Mouse (Mus musculus): Measurements from ENCODE around the gene Abcg4. TPM values are rescaled to one million over a fixed set of nuclear protein-coding genes. Genes with fewer than 3 reads are reported as not detected.

The Abcg4 gene
- polyA plus RNA-seq, 1 experiment = 0.21 TPM

DNA sequence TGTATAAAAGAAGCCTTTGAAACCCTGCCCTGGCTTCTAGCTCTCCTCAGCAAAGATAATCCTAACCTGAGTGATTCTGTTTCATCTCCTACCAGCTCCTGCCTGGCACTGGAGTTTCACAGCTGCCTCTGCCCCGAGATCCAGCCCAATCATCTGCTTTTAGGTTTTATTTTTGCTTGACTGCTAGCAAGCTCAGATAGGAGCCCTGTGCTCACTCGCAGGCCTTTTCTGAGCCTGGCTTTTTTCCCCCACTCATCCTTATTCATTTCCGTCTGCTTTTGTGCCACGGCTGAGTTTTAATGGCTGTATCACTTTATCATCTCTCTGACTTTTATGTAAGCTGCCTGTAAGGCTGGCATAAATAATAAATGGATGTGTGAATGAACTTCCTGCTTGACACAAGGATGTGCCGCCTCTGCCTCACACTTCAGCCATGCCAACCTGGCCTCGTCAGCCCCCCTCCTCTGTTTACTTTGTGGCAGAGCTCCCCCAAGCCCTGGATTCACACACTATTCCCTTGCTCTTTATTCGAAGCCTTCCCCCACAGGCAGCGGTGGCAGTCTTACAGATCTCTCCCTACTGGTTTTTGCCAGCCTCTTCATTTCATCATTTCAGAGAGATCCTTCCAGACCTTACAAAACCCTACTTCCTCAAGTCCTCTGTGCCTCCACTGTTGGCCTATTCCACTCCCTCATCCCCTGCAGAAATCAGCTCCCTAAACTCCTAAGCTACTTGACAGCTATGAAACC lies 21.8 kb downstream of the Abcg4 start:
- Histone ChIP-seq H3ac (ENCODE audit: control insufficient read depth, insufficient read length, low read depth) (no peak overlapping the region), H3K36me3 (ENCODE audit: control insufficient read depth, insufficient read depth) (no peaks in the 10 kb centered on the region), H3K27me3 (ENCODE audit: control insufficient read depth, insufficient read depth, insufficient read length) (no peaks in the 10 kb centered on the region), H3K79me2 (ENCODE audit: control insufficient read depth, insufficient read depth) (no peaks in the 10 kb centered on the region), H3K4me3 (ENCODE audit: insufficient read depth, poor library complexity, severe bottlenecking) (no peak overlapping the region), H3K79me3 (ENCODE audit: low read depth) (no peaks in the 10 kb centered on the region)
- TF ChIP-seq CEBPB (IDR thresholded peaks at IDR 0.05; ENCODE audit: low read depth) (no peak), USF1 (IDR thresholded peaks at IDR 0.05; ENCODE audit: low read depth) (no peak), FOSL1 (IDR thresholded peaks at IDR 0.05; ENCODE audit: insufficient read depth, low read length, poor library complexity, severe bottlenecking) (no peak), MAX (IDR thresholded peaks at IDR 0.05) (no peak), MYOG (IDR thresholded peaks at IDR 0.05; ENCODE audit: control insufficient read depth, extremely low read depth, insufficient read length) (no peak), MYOD1 (IDR thresholded peaks at IDR 0.05; ENCODE audit: control insufficient read depth, insufficient read length, low read depth) (no peak)

- TF ChIP-seq USF1 (IDR thresholded peaks at IDR 0.05; ENCODE audit: low read depth) = no peak
- no peak for TF ChIP-seq CEBPB (IDR thresholded peaks at IDR 0.05; ENCODE audit: low read depth)
- TF ChIP-seq MYOD1 (IDR thresholded peaks at IDR 0.05; ENCODE audit: control insufficient read depth, insufficient read length, low read depth) = no peak
- no peak for TF ChIP-seq CTCF (IDR thresholded peaks at IDR 0.05; ENCODE audit: control insufficient read depth, insufficient read depth, insufficient read length)
- TF ChIP-seq MYOG (IDR thresholded peaks at IDR 0.05; ENCODE audit: control insufficient read depth, extremely low read depth, insufficient read length) = no peak
- no peak for TF ChIP-seq FOSL1 (IDR thresholded peaks at IDR 0.05; ENCODE audit: insufficient read depth, low read length, poor library complexity, severe bottlenecking)
- no peak for TF ChIP-seq MAX (IDR thresholded peaks at IDR 0.05)
- Histone ChIP-seq H3K27me3 (ENCODE audit: control insufficient read depth, insufficient read depth, insufficient read length) (no peaks in the 10 kb centered on the region), H3K79me2 (ENCODE audit: control insufficient read depth, insufficient read depth) (no peaks in the 10 kb centered on the region), H3ac (ENCODE audit: control insufficient read depth, insufficient read length, low read depth) (no peak overlapping the region), H3K79me3 (ENCODE audit: low read depth) (no peaks in the 10 kb centered on the region), H3K4me3 (ENCODE audit: insufficient read depth, poor library complexity, severe bottlenecking) (no peak overlapping the region), H3K36me3 (ENCODE audit: control insufficient read depth, insufficient read depth) (no peaks in the 10 kb centered on the region)
These were observed 27.0 kb downstream of the Abcg4 start for GRCm38 (mm10) chr9:44261388-44261787.

DNA sequence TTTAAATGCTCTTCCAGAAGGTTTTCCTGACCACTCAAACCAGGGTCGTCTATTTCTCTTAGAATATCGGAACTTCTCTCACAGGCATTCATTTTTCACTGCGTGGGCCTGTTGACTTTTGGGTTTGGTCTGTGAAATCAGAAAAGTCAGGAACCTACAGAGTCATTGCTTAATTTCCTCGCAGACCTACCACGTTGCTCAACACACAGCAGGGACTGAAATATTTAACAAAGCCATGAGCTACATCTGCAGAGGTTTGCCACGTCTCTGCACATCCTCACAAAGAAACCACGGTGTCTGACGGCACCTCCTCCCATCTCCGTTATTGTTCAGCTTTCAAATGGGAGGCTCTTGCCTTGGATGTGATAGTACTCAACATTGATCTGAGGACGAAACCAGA lies 29.4 kb downstream of the Abcg4 start:
- TF ChIP-seq USF1 (IDR thresholded peaks at IDR 0.05; ENCODE audit: low read depth) (no peak), MYOG (IDR thresholded peaks at IDR 0.05; ENCODE audit: control insufficient read depth, extremely low read depth, insufficient read length) (no peak), CTCF (IDR thresholded peaks at IDR 0.05; ENCODE audit: control insufficient read depth, insufficient read depth, insufficient read length) (no peak), FOSL1 (IDR thresholded peaks at IDR 0.05; ENCODE audit: insufficient read depth, low read length, poor library complexity, severe bottlenecking) (no peak), MAX (IDR thresholded peaks at IDR 0.05) (no peak), MYOD1 (IDR thresholded peaks at IDR 0.05; ENCODE audit: control insufficient read depth, insufficient read length, low read depth) (no peak)
- H3K36me3 ChIP-seq (ENCODE audit: control insufficient read depth, insufficient read depth) = no peaks in the 10 kb centered on the region
- no peaks in the 10 kb centered on the region for H3K27me3 ChIP-seq (ENCODE audit: control insufficient read depth, insufficient read depth, insufficient read length)

GRCm38 (mm10) chr9:44256213-44256612 lies 32.2 kb downstream of the Abcg4 start:
- no peaks in the 10 kb centered on the region for H3K27me3 ChIP-seq (ENCODE audit: control insufficient read depth, insufficient read depth, insufficient read length)
- TF ChIP-seq MYOD1 (IDR thresholded peaks at IDR 0.05; ENCODE audit: control insufficient read depth, insufficient read length, low read depth) (no peak), MAX (IDR thresholded peaks at IDR 0.05) (no peak), USF1 (IDR thresholded peaks at IDR 0.05; ENCODE audit: low read depth) (no peak), FOSL1 (IDR thresholded peaks at IDR 0.05; ENCODE audit: insufficient read depth, low read length, poor library complexity, severe bottlenecking) (no peak), CEBPB (IDR thresholded peaks at IDR 0.05; ENCODE audit: low read depth) (no peak), MYOG (IDR thresholded peaks at IDR 0.05; ENCODE audit: control insufficient read depth, extremely low read depth, insufficient read length) (no peak), CTCF (IDR thresholded peaks at IDR 0.05; ENCODE audit: control insufficient read depth, insufficient read depth, insufficient read length) (no peak)
- no peaks in the 10 kb centered on the region for H3K79me3 ChIP-seq (ENCODE audit: low read depth)
- no peaks in the 10 kb centered on the region for H3K36me3 ChIP-seq (ENCODE audit: control insufficient read depth, insufficient read depth)
- no peaks in the 10 kb centered on the region for H3K79me2 ChIP-seq (ENCODE audit: control insufficient read depth, insufficient read depth)
- no peak overlapping the region for H3ac ChIP-seq (ENCODE audit: control insufficient read depth, insufficient read length, low read depth)
- H3K4me3 ChIP-seq (ENCODE audit: insufficient read depth, poor library complexity, severe bottlenecking) = no peak overlapping the region

More for the DNA sequence above, 29.4 kb downstream of the Abcg4 start:
- Histone ChIP-seq H3K4me3 (ENCODE audit: insufficient read depth, poor library complexity, severe bottlenecking) (no peak overlapping the region), H3K79me2 (ENCODE audit: control insufficient read depth, insufficient read depth) (no peaks in the 10 kb centered on the region), H3ac (ENCODE audit: control insufficient read depth, insufficient read length, low read depth) (no peak overlapping the region), H3K79me3 (ENCODE audit: low read depth) (no peaks in the 10 kb centered on the region)

- Histone ChIP-seq H3ac (ENCODE audit: control insufficient read depth, insufficient read length, low read depth) (no peak overlapping the region), H3K79me3 (ENCODE audit: low read depth) (no peaks in the 10 kb centered on the region), H3K79me2 (ENCODE audit: control insufficient read depth, insufficient read depth) (no peaks in the 10 kb centered on the region), H3K27me3 (ENCODE audit: control insufficient read depth, insufficient read depth, insufficient read length) (no peaks in the 10 kb centered on the region), H3K36me3 (ENCODE audit: control insufficient read depth, insufficient read depth) (no peaks in the 10 kb centered on the region), H3K4me3 (ENCODE audit: insufficient read depth, poor library complexity, severe bottlenecking) (no peak overlapping the region)
- TF ChIP-seq MYOG (IDR thresholded peaks at IDR 0.05; ENCODE audit: control insufficient read depth, extremely low read depth, insufficient read length) (no peak), CTCF (IDR thresholded peaks at IDR 0.05; ENCODE audit: control insufficient read depth, insufficient read depth, insufficient read length) (no peak), MYOD1 (IDR thresholded peaks at IDR 0.05; ENCODE audit: control insufficient read depth, insufficient read length, low read depth) (no peak), USF1 (IDR thresholded peaks at IDR 0.05; ENCODE audit: low read depth) (no peak), MAX (IDR thresholded peaks at IDR 0.05) (no peak), CEBPB (IDR thresholded peaks at IDR 0.05; ENCODE audit: low read depth) (no peak), FOSL1 (IDR thresholded peaks at IDR 0.05; ENCODE audit: insufficient read depth, low read length, poor library complexity, severe bottlenecking) (no peak)
These were observed 33.3 kb downstream of the Abcg4 start for GRCm38 (mm10) chr9:44255136-44255521.
